Mouse (Mus musculus): ENCODE measurements around the gene Olfr654. TPM values are rescaled to one million over a fixed set of nuclear protein-coding genes. Genes with fewer than 3 reads are reported as not detected.

Olfr654 gene
- not detected in 2 replicates for polyA plus RNA-seq (2015; fragmentation: Nextera tagmentation; extraction: Ambion mirVana)

DNA sequence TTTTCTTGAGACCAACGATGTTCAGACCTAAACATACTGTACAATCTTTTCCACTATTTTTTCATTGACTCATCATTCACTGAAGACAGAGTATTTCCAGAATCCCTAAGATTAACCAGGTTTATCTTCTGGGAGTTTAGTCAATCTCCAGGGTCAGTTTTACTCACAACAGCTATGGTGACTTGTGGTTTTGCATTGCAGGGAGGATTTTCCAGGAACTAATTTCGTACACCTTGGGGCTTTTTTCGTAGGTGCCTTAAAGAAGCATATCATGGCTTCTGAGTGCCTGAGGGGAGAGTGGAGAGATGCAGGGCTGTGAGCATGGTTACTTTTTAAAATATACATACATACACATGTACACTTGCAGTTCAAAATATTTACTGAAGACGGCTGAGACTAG, at the start of gene Olfr654:
Gene Olfr654, plus strand, starts transcription at position 301 of the 400 bp plus-strand sequence.
- WGBS, result 74% methylated on average over 4 of the region's 4 CpGs
- no peak for ATAC-seq (ENCODE audit: insufficient read depth, low FRiP score, low read depth)

GRCm38 (mm10) chr7:104549833-104550232, 37.0 kb upstream of the Olfr654 start, which contains the start of gene Olfr651:
Gene Olfr651, plus strand, starts transcription at chr7:104550133.
- H3K9ac ChIP-seq, result no peak within 1 kb of the TSS
- H3K27ac ChIP-seq, result no peak within 1 kb of the TSS
- no peak for ATAC-seq (ENCODE audit: insufficient read depth, low FRiP score, low read depth)
- no peaks in the 10 kb centered on the region for H3K27me3 ChIP-seq (replicated peaks)
- H3K36me3 ChIP-seq, result no peaks in the 10 kb centered on the region
- WGBS, result 80% methylated on average over 5 of the region's 5 CpGs
- no peak within 1 kb of the TSS for H3K4me3 ChIP-seq (replicated peaks)
- no peak within 1 kb of the TSS for H3K4me2 ChIP-seq
- H3K4me1 ChIP-seq, result no peaks in the 10 kb centered on the region
- H3K9me3 ChIP-seq, result no peaks in the 10 kb centered on the region

More for the DNA sequence above, at the start of gene Olfr654:
- Histone ChIP-seq H3K9ac (no peak within 1 kb of the TSS), H3K27me3 (replicated peaks) (no peaks in the 10 kb centered on the region), H3K27ac (no peak within 1 kb of the TSS), H3K36me3 (no peaks in the 10 kb centered on the region), H3K4me2 (no peak within 1 kb of the TSS), H3K4me1 (no peaks in the 10 kb centered on the region), H3K9me3 (no peaks in the 10 kb centered on the region), H3K4me3 (replicated peaks) (no peak within 1 kb of the TSS)

DNA sequence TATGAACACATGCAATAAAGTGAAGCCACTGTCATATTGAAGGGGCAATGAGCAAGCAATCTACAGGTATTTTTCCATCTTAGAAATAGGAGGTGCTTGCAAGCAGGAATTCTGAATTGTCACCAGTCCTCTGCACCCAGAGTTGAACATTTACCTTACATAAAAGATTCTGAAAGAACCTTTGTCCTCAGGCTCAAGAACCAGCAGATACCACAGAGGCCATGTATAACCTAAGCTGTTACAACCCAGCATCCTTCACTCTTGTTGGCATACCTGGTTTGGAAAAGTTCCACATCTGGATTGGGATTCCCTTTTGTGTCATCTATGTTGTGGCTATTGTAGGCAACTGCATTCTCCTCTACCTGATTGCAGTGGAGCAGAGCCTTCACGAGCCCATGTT, 34.1 kb upstream of the Olfr654 start:
- WGBS, result 60% methylated on average over 1 of the region's 1 CpGs
- H3K36me3 ChIP-seq, result no peaks in the 10 kb centered on the region
- H3K27ac ChIP-seq, result no peak overlapping the region
- H3K4me1 ChIP-seq, result no peaks in the 10 kb centered on the region
- H3K9me3 ChIP-seq, result no peaks in the 10 kb centered on the region
- H3K4me3 ChIP-seq (replicated peaks), result no peak overlapping the region
- H3K9ac ChIP-seq, result no peak overlapping the region
- no peaks in the 10 kb centered on the region for H3K27me3 ChIP-seq (replicated peaks)
- ATAC-seq (ENCODE audit: insufficient read depth, low FRiP score, low read depth), result no peak
- no peak overlapping the region for H3K4me2 ChIP-seq

DNA sequence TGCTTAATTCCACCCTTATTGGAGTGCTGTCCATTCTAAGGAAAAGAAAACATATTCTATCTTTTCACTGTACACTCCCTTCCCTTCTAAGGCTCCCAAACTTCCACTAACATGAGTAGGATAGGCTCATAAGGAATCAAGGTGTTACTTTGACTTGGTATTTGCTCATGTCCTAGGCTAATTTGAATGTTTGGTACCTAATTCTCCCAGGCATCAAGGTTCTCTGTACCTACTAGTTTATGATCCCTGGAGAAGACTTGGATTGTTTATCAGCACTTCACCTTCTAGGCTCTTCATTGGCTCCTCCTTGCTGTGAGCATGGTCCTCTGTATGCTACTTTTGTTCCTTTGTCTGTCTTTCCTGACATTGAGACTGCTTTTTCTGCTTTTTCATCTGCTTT, 26.2 kb upstream of the Olfr654 start, which contains the start of gene Olfr652:
Gene Olfr652, plus strand, starts transcription at position 301 of the 400 bp plus-strand sequence.
- Histone ChIP-seq H3K9me3 (no peaks in the 10 kb centered on the region), H3K4me2 (no peak within 1 kb of the TSS), H3K36me3 (no peaks in the 10 kb centered on the region), H3K4me3 (replicated peaks) (no peak within 1 kb of the TSS), H3K9ac (no peak within 1 kb of the TSS), H3K27ac (no peak within 1 kb of the TSS), H3K4me1 (no peaks in the 10 kb centered on the region), H3K27me3 (replicated peaks) (no peaks in the 10 kb centered on the region)
- no peak for ATAC-seq (ENCODE audit: insufficient read depth, low FRiP score, low read depth)

GRCm38 (mm10) chr7:104577014-104577413, 9.8 kb upstream of the Olfr654 start, which contains the start of gene Olfr653:
Gene Olfr653, plus strand, starts transcription at chr7:104577314.
- no peaks in the 10 kb centered on the region for H3K4me1 ChIP-seq
- H3K4me3 ChIP-seq (replicated peaks), result no peak within 1 kb of the TSS
- no peak within 1 kb of the TSS for H3K27ac ChIP-seq
- no peak within 1 kb of the TSS for H3K4me2 ChIP-seq
- WGBS, result 52% methylated on average over 2 of the region's 2 CpGs
- H3K9ac ChIP-seq, result no peak within 1 kb of the TSS
- H3K27me3 ChIP-seq (replicated peaks), result no peaks in the 10 kb centered on the region
- no peak for ATAC-seq (ENCODE audit: insufficient read depth, low FRiP score, low read depth)
- H3K9me3 ChIP-seq, result no peaks in the 10 kb centered on the region
- H3K36me3 ChIP-seq, result no peaks in the 10 kb centered on the region

- H3K4me2 ChIP-seq, result no peak overlapping the region
- no peaks in the 10 kb centered on the region for H3K9me3 ChIP-seq
- H3K27me3 ChIP-seq (replicated peaks), result no peaks in the 10 kb centered on the region
- ATAC-seq (ENCODE audit: insufficient read depth, low FRiP score, low read depth), result no peak
- H3K4me1 ChIP-seq, result no peaks in the 10 kb centered on the region
- H3K4me3 ChIP-seq (replicated peaks), result no peak overlapping the region
- H3K36me3 ChIP-seq, result no peaks in the 10 kb centered on the region
- 86% methylated on average over 4 of the region's 4 CpGs for WGBS
- no peak overlapping the region for H3K9ac ChIP-seq
- no peak overlapping the region for H3K27ac ChIP-seq
Measured at GRCm38 (mm10) chr7:104580846-104581245, 6.0 kb upstream of the Olfr654 start.

GRCm38 (mm10) chr7:104581429-104581828, 5.4 kb upstream of the Olfr654 start:
- no peaks in the 10 kb centered on the region for H3K9me3 ChIP-seq
- no peaks in the 10 kb centered on the region for H3K27me3 ChIP-seq (replicated peaks)
- no peaks in the 10 kb centered on the region for H3K4me1 ChIP-seq
- H3K4me3 ChIP-seq (replicated peaks), result no peak overlapping the region
- 79% methylated on average over 4 of the region's 4 CpGs for WGBS
- no peaks in the 10 kb centered on the region for H3K36me3 ChIP-seq
- H3K27ac ChIP-seq, result no peak overlapping the region
- no peak overlapping the region for H3K9ac ChIP-seq
- H3K4me2 ChIP-seq, result no peak overlapping the region
- no peak for ATAC-seq (ENCODE audit: insufficient read depth, low FRiP score, low read depth)

- no peaks in the 10 kb centered on the region for H3K9me3 ChIP-seq
- no peak overlapping the region for H3K27ac ChIP-seq
- H3K36me3 ChIP-seq, result no peaks in the 10 kb centered on the region
- no peaks in the 10 kb centered on the region for H3K27me3 ChIP-seq (replicated peaks)
- H3K4me3 ChIP-seq (replicated peaks), result no peak overlapping the region
- no peak for ATAC-seq (ENCODE audit: insufficient read depth, low FRiP score, low read depth)
- 82% methylated on average over 5 of the region's 5 CpGs for WGBS
- H3K4me1 ChIP-seq, result no peaks in the 10 kb centered on the region
- H3K4me2 ChIP-seq, result no peak overlapping the region
- H3K9ac ChIP-seq, result no peak overlapping the region
Measured at GRCm38 (mm10) chr7:104588274-104588673, 1.4 kb downstream of the Olfr654 start.

- no peak for ATAC-seq (ENCODE audit: insufficient read depth, low FRiP score, low read depth)
- Histone ChIP-seq H3K27ac (no peak within 1 kb of the TSS), H3K36me3 (no peaks in the 10 kb centered on the region), H3K4me1 (no peaks in the 10 kb centered on the region), H3K4me3 (replicated peaks) (no peak within 1 kb of the TSS), H3K9me3 (no peaks in the 10 kb centered on the region), H3K4me2 (no peak within 1 kb of the TSS), H3K9ac (no peak within 1 kb of the TSS), H3K27me3 (replicated peaks) (no peaks in the 10 kb centered on the region)
- WGBS, result 86% methylated on average over 2 of the region's 2 CpGs
Measured at GRCm38 (mm10) chr7:104601679-104602078, 14.9 kb downstream of the Olfr654 start, which contains the start of gene Olfr655. Gene Olfr655, minus strand, starts transcription at chr7:104601779.

DNA sequence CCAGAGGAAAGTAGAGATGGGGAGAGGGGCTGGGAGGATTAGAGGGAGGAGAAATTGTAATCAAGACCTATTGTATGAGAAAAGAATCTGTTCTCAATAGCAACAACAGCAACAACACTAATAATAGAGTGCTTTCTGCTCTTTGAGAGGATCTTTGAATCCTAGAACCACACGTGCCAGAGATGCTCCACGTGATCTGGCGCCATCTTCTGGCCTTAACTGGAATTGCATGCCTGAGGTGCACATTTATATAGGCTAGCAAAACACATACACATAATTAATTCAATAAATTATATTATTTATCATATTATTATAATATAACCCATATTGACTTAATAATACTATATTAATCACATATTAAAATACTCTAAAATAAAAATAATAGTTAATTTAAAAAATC, 16.3 kb downstream of the Olfr654 start:
- no peak overlapping the region for H3K4me2 ChIP-seq
- no peak overlapping the region for H3K4me3 ChIP-seq (replicated peaks)
- ATAC-seq (ENCODE audit: insufficient read depth, low FRiP score, low read depth), result no peak
- H3K9me3 ChIP-seq, result no peaks in the 10 kb centered on the region
- no peaks in the 10 kb centered on the region for H3K36me3 ChIP-seq
- no peaks in the 10 kb centered on the region for H3K27me3 ChIP-seq (replicated peaks)
- no peaks in the 10 kb centered on the region for H3K4me1 ChIP-seq
- WGBS, result 3% methylated on average over 3 of the region's 3 CpGs
- H3K27ac ChIP-seq, result no peak overlapping the region
- no peak overlapping the region for H3K9ac ChIP-seq

- Histone ChIP-seq H3K4me2 (no peak overlapping the region), H3K9ac (no peak overlapping the region), H3K9me3 (no peaks in the 10 kb centered on the region), H3K27me3 (replicated peaks) (no peaks in the 10 kb centered on the region), H3K4me1 (no peaks in the 10 kb centered on the region), H3K4me3 (replicated peaks) (no peak overlapping the region), H3K27ac (no peak overlapping the region), H3K36me3 (no peaks in the 10 kb centered on the region)
- ATAC-seq (ENCODE audit: insufficient read depth, low FRiP score, low read depth), result no peak
Measured at GRCm38 (mm10) chr7:104604727-104605126, 17.9 kb downstream of the Olfr654 start.

GRCm38 (mm10) chr7:104613655-104614054, 26.8 kb downstream of the Olfr654 start, which contains the start of gene Olfr656:
Gene Olfr656, plus strand, starts transcription at chr7:104613955.
- no peak within 1 kb of the TSS for H3K27ac ChIP-seq
- no peaks in the 10 kb centered on the region for H3K4me1 ChIP-seq
- H3K27me3 ChIP-seq (replicated peaks), result no peaks in the 10 kb centered on the region
- no peak within 1 kb of the TSS for H3K4me3 ChIP-seq (replicated peaks)
- H3K4me2 ChIP-seq, result no peak within 1 kb of the TSS
- whole genome bisulfite sequencing, result 79% methylated on average over 4 of the region's 4 CpGs
- no peaks in the 10 kb centered on the region for H3K36me3 ChIP-seq
- H3K9ac ChIP-seq, result no peak within 1 kb of the TSS
- no peak for ATAC-seq (ENCODE audit: insufficient read depth, low FRiP score, low read depth)
- H3K9me3 ChIP-seq, result no peaks in the 10 kb centered on the region

DNA sequence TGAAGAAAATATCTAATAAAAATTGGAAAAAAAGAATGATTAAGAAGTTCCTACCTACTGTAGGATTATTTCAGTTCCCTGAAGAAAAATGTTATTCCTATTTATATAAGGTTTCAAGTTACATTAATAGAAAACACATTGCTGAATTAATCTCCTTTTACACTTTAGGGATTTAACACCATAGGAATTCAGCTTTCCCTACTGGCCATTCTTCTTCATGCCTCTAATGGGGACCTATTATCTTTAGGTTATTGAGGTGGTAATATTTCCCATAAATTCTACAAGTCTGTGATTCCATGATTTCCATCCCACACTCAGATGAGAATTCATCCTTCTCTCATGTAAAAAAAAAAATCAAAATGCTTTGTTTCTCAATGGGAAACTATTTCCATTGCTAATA, 37.7 kb downstream of the Olfr654 start, which contains the start of gene Olfr657:
Gene Olfr657, plus strand, starts transcription at position 301 of the 400 bp plus-strand sequence.
- no peaks in the 10 kb centered on the region for H3K4me1 ChIP-seq
- no peak within 1 kb of the TSS for H3K9ac ChIP-seq
- no peak within 1 kb of the TSS for H3K4me2 ChIP-seq
- ATAC-seq (ENCODE audit: insufficient read depth, low FRiP score, low read depth), result no peak
- no peaks in the 10 kb centered on the region for H3K9me3 ChIP-seq
- no peak within 1 kb of the TSS for H3K4me3 ChIP-seq (replicated peaks)
- no peak within 1 kb of the TSS for H3K27ac ChIP-seq
- H3K27me3 ChIP-seq (replicated peaks), result no peaks in the 10 kb centered on the region
- no peaks in the 10 kb centered on the region for H3K36me3 ChIP-seq
